Mouse (Mus musculus): Measurements from ENCODE around the gene Ebna1bp2. TPM values are rescaled to one million over a fixed set of nuclear protein-coding genes. Genes with fewer than 3 reads are reported as not detected.

The Ebna1bp2 gene
- 191 and 209 TPM in 2 replicates for polyA plus RNA-seq (2016; fragmentation: Nextera tagmentation; extraction: Ambion mirVana)

DNA sequence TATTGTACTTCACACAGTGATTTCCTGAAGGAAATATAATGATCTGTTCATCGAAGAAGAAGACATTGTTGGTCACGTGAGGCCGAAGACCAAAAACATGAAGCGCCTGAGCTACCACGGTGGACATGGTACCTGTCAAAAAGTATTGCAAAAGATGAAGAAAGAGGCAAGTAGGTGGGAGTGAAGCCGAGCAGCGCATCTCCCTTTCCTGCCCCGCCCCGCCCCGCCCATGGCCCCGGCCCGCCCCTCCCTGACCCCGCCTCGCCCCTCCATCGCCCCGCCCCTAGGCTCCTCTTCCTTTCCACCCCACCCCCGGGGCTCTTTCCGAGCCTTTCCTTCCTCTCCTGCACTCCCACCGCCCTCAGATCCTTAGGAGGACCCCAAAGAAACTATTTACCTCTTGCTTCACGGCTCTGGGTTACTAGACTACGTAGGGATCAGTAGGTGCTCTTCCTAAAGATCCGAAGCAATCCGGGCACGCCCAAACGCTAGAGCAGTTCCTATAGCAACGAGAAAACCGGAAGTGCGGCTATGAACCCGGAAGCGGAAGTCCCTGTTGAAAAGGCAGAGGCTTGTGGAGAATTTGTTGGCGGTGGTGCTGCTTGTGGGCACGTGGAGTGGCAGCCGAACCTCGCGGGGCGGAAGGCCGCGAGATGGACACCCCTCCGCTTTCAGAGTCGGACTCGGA lies at the start of gene Ebna1bp2, which contains the start of gene Cfap57:
Ebna1bp2 (plus strand) TSS at position 521 of the 688 bp plus-strand sequence.
Cfap57 (minus strand) TSS at position 499 of the 688 bp plus-strand sequence.
- Histone ChIP-seq H3K9me3 (peaks cover 16% of the 10 kb centered on the region; the same call in 1 of the 2 replicates), H3K27me3 (replicated peaks; ENCODE audit: low read depth, poor library complexity, severe bottlenecking) (no peaks in the 10 kb centered on the region), H3K36me3 (replicated peaks) (peaks cover 28% of the 10 kb centered on the region), H3K27ac (replicated peaks) (peak within 1 kb of the TSS; percentile 81), H3K4me1 (peaks cover 10% of the 10 kb centered on the region), H3K4me3 (peak within 1 kb of the TSS; percentile 87)
- DNase-seq (ENCODE audit: low spot score) = peak; percentile 92
- WGBS = under 1% methylated on average over 41 of the region's 41 CpGs

DNA sequence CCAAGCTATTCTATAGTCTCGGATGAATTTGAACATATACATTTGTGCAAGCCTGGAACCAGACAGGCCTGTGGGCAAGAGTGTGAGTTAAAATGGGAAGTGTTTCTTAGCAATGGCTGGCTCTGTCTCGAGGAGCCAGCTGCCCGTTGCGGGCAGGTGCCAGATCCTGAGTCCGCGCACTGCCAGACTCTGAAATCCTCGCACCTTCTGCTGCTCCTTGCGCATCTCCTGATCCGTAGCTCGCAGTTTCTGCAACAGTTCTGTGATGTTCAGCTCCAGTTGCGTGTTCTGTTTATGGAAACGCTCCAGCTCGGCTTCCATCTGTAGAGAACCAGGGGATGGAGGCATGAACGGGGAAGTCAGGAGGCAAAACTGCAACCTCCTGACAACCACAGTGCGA lies 49.2 kb upstream of the Ebna1bp2 start:
- H3K9me3 ChIP-seq = no peaks in the 10 kb centered on the region
- H3K4me1 ChIP-seq = no peaks in the 10 kb centered on the region
- no peak overlapping the region for H3K4me3 ChIP-seq
- peaks cover 21% of the 10 kb centered on the region for H3K27me3 ChIP-seq (replicated peaks; ENCODE audit: low read depth, poor library complexity, severe bottlenecking)
- DNase-seq (ENCODE audit: low spot score) = no peak
- no peaks in the 10 kb centered on the region for H3K36me3 ChIP-seq (replicated peaks)
- 82% methylated on average over 15 of the region's 15 CpGs for WGBS
- no peak overlapping the region for H3K27ac ChIP-seq (replicated peaks)

DNA sequence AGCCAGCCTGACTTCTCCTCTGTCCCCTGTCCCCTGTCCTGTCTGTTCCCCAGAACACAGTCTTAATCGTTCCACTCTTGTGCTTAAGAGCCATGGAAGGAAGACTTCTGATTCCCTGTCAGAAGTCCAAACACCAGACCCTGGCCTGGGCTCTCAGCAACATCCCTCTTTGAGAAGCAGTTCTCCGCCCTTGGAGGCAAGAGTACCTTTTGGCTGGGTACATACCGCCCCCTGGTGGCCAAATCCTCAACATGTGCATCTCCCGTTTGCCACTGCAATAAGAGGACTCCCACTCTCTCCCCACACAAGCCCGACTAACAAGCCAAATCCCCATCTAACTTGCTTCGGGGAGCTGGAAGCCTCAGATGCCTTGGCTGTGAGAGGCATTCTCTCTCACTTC lies 44.5 kb upstream of the Ebna1bp2 start:
- 8% methylated on average over 6 of the region's 6 CpGs for WGBS
- Histone ChIP-seq H3K4me1 (no peaks in the 10 kb centered on the region; the same call in 1 of the 2 replicates), H3K9me3 (no peaks in the 10 kb centered on the region), H3K27me3 (replicated peaks; ENCODE audit: low read depth, poor library complexity, severe bottlenecking) (peaks cover 13% of the 10 kb centered on the region), H3K27ac (replicated peaks) (no peak overlapping the region), H3K4me3 (no peak overlapping the region), H3K36me3 (replicated peaks) (no peaks in the 10 kb centered on the region)
- DNase-seq (ENCODE audit: low spot score) = peak; percentile 91

DNA sequence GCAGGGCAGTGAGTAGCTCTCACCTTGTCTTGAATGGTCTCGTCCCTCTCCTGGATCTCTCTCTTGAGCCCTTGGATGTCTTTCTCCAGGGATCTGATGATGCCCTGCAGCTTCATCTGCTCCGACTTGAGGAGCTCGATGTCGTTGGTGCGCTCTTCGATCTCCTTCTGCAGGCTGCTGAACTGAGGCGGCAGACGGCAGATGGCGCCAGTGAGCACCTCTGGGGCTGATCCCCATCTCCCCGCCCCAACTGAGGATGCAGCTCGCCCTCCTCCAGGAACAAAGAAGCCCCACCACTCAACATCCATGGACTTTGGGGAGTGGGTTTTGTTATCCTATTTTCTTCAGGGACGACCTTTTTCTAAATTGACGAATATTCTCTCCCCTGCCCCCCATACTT lies 41.3 kb upstream of the Ebna1bp2 start:
- DNase-seq (ENCODE audit: low spot score) = peak; percentile 55
- no peak overlapping the region for H3K4me3 ChIP-seq
- WGBS = 58% methylated on average over 13 of the region's 13 CpGs
- H3K36me3 ChIP-seq (replicated peaks) = no peaks in the 10 kb centered on the region
- peaks cover 8% of the 10 kb centered on the region for H3K4me1 ChIP-seq
- H3K9me3 ChIP-seq = peaks cover 1% of the 10 kb centered on the region; the same call in 1 of the 2 replicates
- peaks cover 9% of the 10 kb centered on the region for H3K27me3 ChIP-seq (replicated peaks; ENCODE audit: low read depth, poor library complexity, severe bottlenecking)
- no peak overlapping the region for H3K27ac ChIP-seq (replicated peaks)

DNA sequence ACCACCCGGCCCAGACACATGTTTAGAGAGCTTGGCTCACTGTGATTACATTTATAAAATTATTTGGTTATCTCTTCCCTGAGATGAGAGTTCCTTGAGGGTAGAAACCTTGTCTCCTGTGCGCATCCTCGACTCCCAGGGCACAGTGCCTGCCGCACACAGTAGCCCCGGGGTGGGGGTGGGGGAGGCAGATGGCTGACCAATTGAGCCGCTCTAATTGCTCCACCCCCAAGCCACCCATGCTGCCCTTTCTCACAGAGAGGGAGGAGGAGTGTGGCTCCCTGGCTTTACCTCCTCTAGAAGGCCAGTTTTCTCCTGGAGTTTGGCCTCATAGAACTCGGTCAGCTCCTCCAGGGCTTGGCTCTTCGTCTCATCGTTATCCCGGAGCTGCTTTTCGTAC lies 39.1 kb upstream of the Ebna1bp2 start:
- Histone ChIP-seq H3K4me1 (peaks cover 8% of the 10 kb centered on the region), H3K9me3 (peaks cover 2% of the 10 kb centered on the region; the same call in 1 of the 2 replicates), H3K4me3 (no peak overlapping the region), H3K27ac (replicated peaks) (0 out of 2 replicates have a peak overlapping the region, but pooled peaks have one; percentile 10), H3K36me3 (replicated peaks) (no peaks in the 10 kb centered on the region), H3K27me3 (replicated peaks; ENCODE audit: low read depth, poor library complexity, severe bottlenecking) (peaks cover 5% of the 10 kb centered on the region)
- no peak for DNase-seq (ENCODE audit: low spot score)
- WGBS = 41% methylated on average over 11 of the region's 11 CpGs

DNA sequence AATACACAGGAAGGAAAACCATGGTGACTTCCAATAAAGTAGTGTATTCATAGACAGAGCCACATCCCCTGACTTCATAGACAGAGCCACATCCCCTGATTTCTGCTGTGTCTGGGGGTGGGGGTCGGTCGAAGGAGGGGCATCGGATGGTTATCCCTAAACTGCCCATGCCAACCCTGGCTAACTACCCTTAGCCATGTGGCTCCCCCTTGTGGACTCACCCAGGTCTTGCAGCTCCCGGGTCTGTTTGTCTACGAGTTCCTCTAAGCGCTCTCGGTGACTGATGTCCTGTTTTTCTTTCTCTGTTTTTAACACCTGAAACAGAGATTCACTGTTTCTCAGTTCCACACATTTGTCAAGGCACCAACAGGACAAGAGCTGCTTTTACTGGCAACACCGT lies 38.0 kb upstream of the Ebna1bp2 start:
- Histone ChIP-seq H3K4me1 (peaks cover 8% of the 10 kb centered on the region), H3K9me3 (peaks cover 2% of the 10 kb centered on the region; the same call in 1 of the 2 replicates), H3K27me3 (replicated peaks; ENCODE audit: low read depth, poor library complexity, severe bottlenecking) (no peaks in the 10 kb centered on the region), H3K27ac (replicated peaks) (no peak overlapping the region), H3K4me3 (no peak overlapping the region), H3K36me3 (replicated peaks) (no peaks in the 10 kb centered on the region)
- WGBS = 95% methylated on average over 8 of the region's 8 CpGs
- no peak for DNase-seq (ENCODE audit: low spot score)

DNA sequence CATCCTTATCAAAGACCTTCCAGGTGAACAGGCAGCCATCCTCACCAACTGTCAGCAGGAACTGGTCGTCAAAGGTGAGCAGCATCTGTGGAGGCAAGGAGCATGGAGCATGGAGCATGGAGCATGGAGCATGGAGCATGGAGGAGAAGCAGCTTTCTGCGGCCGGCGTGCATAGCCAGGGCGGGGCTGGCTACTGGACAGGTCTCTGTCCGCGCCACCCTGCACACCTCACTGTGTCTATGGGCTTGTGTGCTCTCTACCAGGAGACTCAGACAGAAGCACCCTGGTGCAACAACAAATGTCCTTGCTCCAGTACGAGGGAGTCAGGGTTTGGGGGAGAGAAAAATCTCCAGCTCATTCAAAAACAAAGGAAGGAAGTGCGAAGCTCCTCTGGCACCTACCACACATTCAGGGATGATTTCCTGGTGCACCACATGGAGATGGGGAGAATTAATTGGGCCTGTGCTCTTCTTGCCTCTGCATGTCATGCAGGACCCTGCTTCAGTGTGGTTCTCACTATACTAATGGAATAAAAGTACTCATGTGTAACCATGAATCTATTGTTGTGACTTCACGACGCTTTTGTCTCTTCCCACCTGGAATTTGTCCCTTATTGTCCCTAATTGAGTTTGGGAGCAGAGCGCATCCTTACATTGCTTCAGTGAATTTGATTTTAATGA lies 31.4 kb upstream of the Ebna1bp2 start:
- no peak for DNase-seq (ENCODE audit: low spot score)
- Histone ChIP-seq H3K9me3 (peaks cover 2% of the 10 kb centered on the region; the same call in 1 of the 2 replicates), H3K4me3 (no peak overlapping the region), H3K36me3 (replicated peaks) (no peaks in the 10 kb centered on the region), H3K4me1 (peaks cover 8% of the 10 kb centered on the region), H3K27me3 (replicated peaks; ENCODE audit: low read depth, poor library complexity, severe bottlenecking) (no peaks in the 10 kb centered on the region; the same call in none of the 2 replicates), H3K27ac (replicated peaks) (no peak overlapping the region)
- 64% methylated on average over 12 of the region's 12 CpGs for WGBS

DNA sequence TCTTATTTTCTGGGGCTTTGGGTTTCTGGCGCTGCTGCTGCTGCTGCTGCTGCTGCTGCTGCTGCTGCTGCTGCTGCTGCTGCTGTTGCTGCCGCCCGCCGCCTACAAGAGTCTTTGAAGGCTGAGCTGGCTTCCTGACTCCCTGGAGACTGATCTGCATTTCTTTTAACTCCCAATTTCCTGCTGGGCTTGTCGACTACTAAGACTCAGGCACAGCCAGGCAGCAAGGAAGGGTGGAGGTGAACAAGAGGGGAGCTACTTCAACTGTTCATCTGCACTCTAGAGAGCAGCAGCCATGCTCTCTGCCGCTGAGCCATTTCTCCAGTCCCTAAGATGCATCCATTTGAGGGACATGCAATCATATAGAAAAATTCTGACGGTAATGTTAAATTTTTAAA lies 30.9 kb upstream of the Ebna1bp2 start:
- no peak overlapping the region for H3K27ac ChIP-seq (replicated peaks)

DNA sequence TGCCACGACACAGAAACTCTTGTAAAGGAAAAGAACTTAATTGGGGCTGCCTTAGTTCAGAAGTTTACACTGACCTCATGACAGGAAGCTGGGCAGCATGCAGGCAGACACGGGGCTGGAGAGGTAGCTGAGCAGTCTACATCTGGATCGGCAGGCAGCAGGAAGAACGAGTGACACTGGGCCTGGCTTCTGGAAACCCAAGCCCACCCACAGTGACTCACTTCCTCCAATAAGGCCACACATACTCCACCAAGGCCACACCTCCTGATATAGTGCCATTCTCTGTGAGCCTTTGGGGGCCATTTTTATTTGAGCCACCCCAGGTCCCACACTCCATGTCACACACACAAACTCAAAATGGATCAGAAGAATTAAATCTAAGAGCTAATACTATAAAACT lies 16.5 kb upstream of the Ebna1bp2 start:
- H3K4me1 ChIP-seq = 0 out of 2 replicates have a peak, but pooled peaks cover 2% of the 10 kb centered on the region
- no peak overlapping the region for H3K27ac ChIP-seq (replicated peaks)
- no peaks in the 10 kb centered on the region for H3K27me3 ChIP-seq (replicated peaks; ENCODE audit: low read depth, poor library complexity, severe bottlenecking)
- H3K4me3 ChIP-seq = no peak overlapping the region
- WGBS = 50% methylated on average over 4 of the region's 4 CpGs
- H3K36me3 ChIP-seq (replicated peaks) = no peaks in the 10 kb centered on the region
- DNase-seq (ENCODE audit: low spot score) = no peak
- no peaks in the 10 kb centered on the region for H3K9me3 ChIP-seq

More for the DNA sequence above, 30.9 kb upstream of the Ebna1bp2 start:
- H3K27me3 ChIP-seq (replicated peaks; ENCODE audit: low read depth, poor library complexity, severe bottlenecking) = no peaks in the 10 kb centered on the region; the same call in none of the 2 replicates
- 12% methylated on average over 7 of the region's 7 CpGs for WGBS
- peak; percentile 21 for DNase-seq (ENCODE audit: low spot score)
- no peaks in the 10 kb centered on the region; the same call in 1 of the 2 replicates for H3K9me3 ChIP-seq
- H3K36me3 ChIP-seq (replicated peaks) = no peaks in the 10 kb centered on the region
- H3K4me1 ChIP-seq = peaks cover 8% of the 10 kb centered on the region
- H3K4me3 ChIP-seq = peak overlapping the region; percentile 18; the same call in 1 of the 2 replicates

DNA sequence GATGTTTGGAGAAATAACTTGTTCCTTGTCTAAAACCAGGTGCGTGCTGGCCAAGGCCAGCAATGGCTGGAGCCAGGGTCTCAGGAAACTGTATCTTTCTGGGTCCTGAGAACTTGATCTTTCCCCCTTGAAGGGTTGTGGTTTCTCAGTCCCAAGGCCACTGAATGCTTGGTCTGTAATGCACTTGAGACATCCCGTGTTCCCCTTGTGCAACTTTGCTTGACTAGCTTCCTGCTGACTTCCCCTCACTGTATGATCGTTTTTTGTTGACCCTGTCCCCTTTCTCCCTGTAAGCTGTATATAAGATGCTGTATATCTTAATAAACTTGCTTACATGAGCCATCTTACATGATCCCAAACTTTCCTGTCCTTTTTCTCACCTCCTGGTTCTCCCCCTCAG lies 10.8 kb upstream of the Ebna1bp2 start:
- DNase-seq (ENCODE audit: low spot score) = no peak
- peaks cover 9% of the 10 kb centered on the region for H3K27me3 ChIP-seq (replicated peaks; ENCODE audit: low read depth, poor library complexity, severe bottlenecking)
- H3K9me3 ChIP-seq = no peaks in the 10 kb centered on the region
- no peak overlapping the region for H3K4me3 ChIP-seq
- 0 out of 2 replicates have a peak, but pooled peaks cover 5% of the 10 kb centered on the region for H3K4me1 ChIP-seq
- WGBS = 81% methylated on average over 3 of the region's 3 CpGs
- no peaks in the 10 kb centered on the region for H3K36me3 ChIP-seq (replicated peaks)
- no peak overlapping the region for H3K27ac ChIP-seq (replicated peaks)

DNA sequence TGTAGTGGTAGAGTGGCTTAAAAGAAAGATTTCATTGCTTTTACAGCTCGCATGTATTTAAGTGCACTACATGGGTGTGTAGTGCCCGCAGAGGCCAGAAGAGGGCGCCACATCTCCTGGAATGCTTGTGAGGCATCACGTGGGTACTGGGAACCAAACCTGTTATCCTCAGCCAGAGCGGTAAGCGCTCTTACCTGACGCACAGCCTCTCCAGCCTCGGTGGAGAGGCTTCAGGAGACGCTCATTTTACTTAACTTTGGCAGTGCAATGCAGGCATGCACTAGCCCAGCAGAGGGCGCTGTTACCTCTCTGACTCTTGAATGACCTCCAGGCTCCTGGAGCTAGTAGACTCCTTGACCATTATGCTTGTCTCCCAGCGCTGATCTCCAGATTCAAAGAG lies 8.0 kb upstream of the Ebna1bp2 start:
- Histone ChIP-seq H3K9me3 (peaks cover 6% of the 10 kb centered on the region; the same call in 1 of the 2 replicates), H3K4me3 (no peak overlapping the region), H3K4me1 (0 out of 2 replicates have a peak, but pooled peaks cover 3% of the 10 kb centered on the region), H3K27me3 (replicated peaks; ENCODE audit: low read depth, poor library complexity, severe bottlenecking) (peaks cover 9% of the 10 kb centered on the region), H3K36me3 (replicated peaks) (no peaks in the 10 kb centered on the region), H3K27ac (replicated peaks) (no peak overlapping the region)
- WGBS = 21% methylated on average over 11 of the region's 11 CpGs
- DNase-seq (ENCODE audit: low spot score) = peak; percentile 52

DNA sequence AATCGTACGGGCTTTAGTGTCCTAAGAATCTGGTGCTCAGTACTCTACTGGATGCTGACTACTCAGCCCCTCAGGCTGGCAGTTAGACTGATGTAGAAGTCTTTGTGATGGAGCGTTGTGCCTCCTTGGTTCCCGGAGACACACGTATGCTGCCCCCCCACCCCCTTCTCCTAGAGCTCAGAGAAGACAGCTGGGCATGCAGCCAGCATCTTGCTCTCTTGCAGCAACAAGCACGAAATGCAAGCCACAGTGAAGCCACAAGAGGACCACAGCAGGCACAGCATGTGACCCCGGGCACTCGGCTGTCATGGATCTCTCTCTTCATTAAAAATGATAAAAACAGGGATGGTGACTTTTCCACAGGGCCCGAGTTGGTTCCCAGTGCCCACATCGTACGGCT lies 5.2 kb upstream of the Ebna1bp2 start:
- Histone ChIP-seq H3K4me1 (0 out of 2 replicates have a peak, but pooled peaks cover 3% of the 10 kb centered on the region), H3K27ac (replicated peaks) (no peak overlapping the region), H3K27me3 (replicated peaks; ENCODE audit: low read depth, poor library complexity, severe bottlenecking) (peaks cover 4% of the 10 kb centered on the region), H3K9me3 (peaks cover 16% of the 10 kb centered on the region; the same call in 1 of the 2 replicates), H3K36me3 (replicated peaks) (no peaks in the 10 kb centered on the region), H3K4me3 (no peak overlapping the region)
- whole genome bisulfite sequencing = 90% methylated on average over 11 of the region's 11 CpGs
- DNase-seq (ENCODE audit: low spot score) = no peak

Data from embryonic facial prominence, embryonic 10.5 days (tissue).